Mouse (Mus musculus) ES-E14 (cell line): Measurements from ENCODE around the gene Ctps2.

Experiments used
- CHD2 ChIP-seq: IDR thresholded peaks from 2 replicates; pipeline ENCODE4 v1.6.1; 2014; ENCODE audit warnings: mild to moderate bottlenecking, low read depth, low read length, inconsistent platforms
- HCFC1 ChIP-seq: IDR thresholded peaks from 2 replicates; pipeline ENCODE4 v1.6.1; 2012; ENCODE audit warnings: low read length, inconsistent platforms, borderline replicate concordance; ENCODE audit not compliant: insufficient read depth
- MAFK ChIP-seq: IDR thresholded peaks from 2 replicates; pipeline ENCODE4 v1.6.1; 2014; ENCODE audit warnings: mild to moderate bottlenecking, low read depth, low read length, inconsistent platforms; ENCODE audit not compliant: insufficient read depth

DNA sequence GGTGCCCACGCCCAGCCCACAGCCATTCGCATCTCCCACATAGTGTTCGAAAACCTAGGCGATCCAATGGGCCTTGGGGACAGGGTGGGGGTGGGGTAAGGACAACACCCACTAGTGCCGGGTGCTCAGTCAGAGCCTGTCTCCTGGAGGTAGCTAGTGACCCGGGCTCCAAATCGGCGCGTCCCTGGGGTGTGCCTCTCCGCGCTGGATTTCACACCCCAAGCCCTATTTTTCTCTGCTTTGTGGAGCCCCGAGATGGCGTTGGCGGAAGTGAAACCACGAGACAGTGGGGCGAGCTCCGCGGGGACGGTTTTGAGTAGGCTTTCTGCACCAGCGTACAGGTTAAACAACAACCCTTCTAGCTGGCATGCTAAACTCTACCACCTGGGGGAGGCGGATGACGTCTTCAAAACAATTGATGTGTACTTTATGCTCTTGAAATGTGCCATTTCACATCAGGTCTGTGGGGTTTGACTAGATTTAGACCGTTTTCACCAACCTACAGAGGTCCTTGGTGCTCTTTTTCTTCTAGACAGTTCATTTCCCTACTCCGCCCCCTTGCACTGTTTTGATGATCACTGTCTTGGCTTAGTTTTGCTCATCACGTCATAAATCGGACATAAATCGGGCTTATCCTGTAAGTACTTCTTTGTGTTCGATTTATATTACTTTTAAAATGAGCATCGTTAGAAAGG, 1.1 kb downstream of the Ctps2 start:
- TF ChIP-seq HCFC1 (no peak), MAFK (no peak), CHD2 (no peak)
